Mouse (Mus musculus) G1E (cell line): ENCODE data around the gene Foxn3.

Experiments used
- CTCF ChIP-seq: IDR thresholded peaks from 2 replicates; pipeline ENCODE4 v1.5.1; 2012; ENCODE audit warnings: low read depth, low read length, inconsistent platforms, mixed read lengths
- GATA1 ChIP-seq: IDR thresholded peaks from 2 replicates; pipeline ENCODE4 v1.6.1; 2012; ENCODE audit warnings: borderline replicate concordance, low read length, inconsistent platforms, mixed read lengths
- TAL1 ChIP-seq: conservative IDR thresholded peaks from 2 replicates; pipeline ENCODE4 v1.6.1; 2012; ENCODE audit warnings: low read depth, low read length, inconsistent platforms, mixed read lengths

GRCm38 (mm10) chr12:99285656-99286055, 277.7 kb downstream of the Foxn3 start:
- no peak for TF ChIP-seq CTCF
- no peak for TF ChIP-seq GATA1
- no peak for TF ChIP-seq TAL1
